Mouse (Mus musculus): Measurements from ENCODE around the gene Tas1r3. TPM values are rescaled to one million over a fixed set of nuclear protein-coding genes. Genes with fewer than 3 reads are reported as not detected.

Gene Tas1r3
- polyA plus RNA-seq, 1 experiment from 2014 or later = 0.41 TPM

- Histone ChIP-seq H3K27me3 (ENCODE audit: insufficient read depth, poor library complexity, severe bottlenecking) (no peaks in the 10 kb centered on the region), H3K4me3 (peak within 1 kb of the TSS; percentile 87), H3K9me3 (no peaks in the 10 kb centered on the region), H3K4me1 (replicated peaks) (peaks cover 28% of the 10 kb centered on the region), H3K36me3 (peaks cover 63% of the 10 kb centered on the region), H3K27ac (peak within 1 kb of the TSS; percentile 91)
- WGBS = under 1% methylated on average over 63 of the region's 63 CpGs
- peak; percentile 97 for DNase-seq (ENCODE audit: low spot score)
Measured at GRCm38 (mm10) chr4:155869317-155870033, 6.3 kb upstream of the Tas1r3 start, which contains the start of the genes Cptp and Ints11. Gene Cptp, minus strand, starts transcription at chr4:155869440. Gene Ints11, plus strand, starts transcription at chr4:155869546.

DNA sequence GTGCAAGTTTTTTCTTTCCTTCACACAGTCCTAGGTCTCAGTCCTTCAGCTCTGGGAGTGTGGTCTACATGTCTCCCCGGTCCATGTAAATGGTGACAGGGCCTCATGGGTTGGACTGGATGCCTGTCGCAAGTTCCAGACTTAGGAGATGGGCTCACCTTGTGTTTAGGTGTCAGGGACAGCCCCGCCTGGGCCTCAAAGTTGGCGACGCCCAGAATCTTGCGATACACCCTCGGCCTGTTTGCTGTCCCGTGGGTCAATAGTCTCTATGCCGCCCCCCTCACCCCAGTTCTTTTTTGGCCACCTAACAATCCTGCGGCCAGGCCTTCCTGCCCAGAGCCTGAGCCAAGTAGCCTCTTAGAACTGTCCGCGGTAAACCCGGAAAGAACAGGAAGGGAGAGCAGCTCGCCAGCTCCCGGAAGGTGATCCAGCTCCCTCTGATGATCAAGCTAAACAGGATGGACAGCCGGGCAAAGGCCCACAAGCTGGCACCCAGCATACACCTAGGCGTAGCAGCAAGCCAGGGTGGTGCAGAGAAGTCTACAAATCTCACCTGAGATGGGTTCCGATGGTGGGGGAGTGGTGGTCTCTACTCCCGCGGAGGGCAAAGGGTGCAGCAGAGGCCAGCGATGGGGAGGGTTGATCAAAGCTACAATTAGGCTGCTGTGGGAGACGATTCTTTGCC is 5.6 kb upstream of the Tas1r3 start:
- 10% methylated on average over 22 of the region's 22 CpGs for WGBS

GRCm38 (mm10) chr4:155861787-155862186 is 1.4 kb downstream of the Tas1r3 start:
- WGBS = 95% methylated on average over 7 of the region's 7 CpGs
- Histone ChIP-seq H3K27ac (no peak overlapping the region), H3K4me3 (no peak overlapping the region), H3K27me3 (ENCODE audit: insufficient read depth, poor library complexity, severe bottlenecking) (no peaks in the 10 kb centered on the region), H3K4me1 (replicated peaks) (no peaks in the 10 kb centered on the region), H3K36me3 (peaks cover 84% of the 10 kb centered on the region), H3K9me3 (no peaks in the 10 kb centered on the region)
- no peak for DNase-seq (ENCODE audit: low spot score)

More for the DNA sequence above, 5.6 kb upstream of the Tas1r3 start:
- Histone ChIP-seq H3K36me3 (peaks cover 58% of the 10 kb centered on the region), H3K4me3 (peak overlapping the region; percentile 87), H3K9me3 (no peaks in the 10 kb centered on the region), H3K27ac (peak overlapping the region; percentile 91), H3K4me1 (replicated peaks) (peaks cover 28% of the 10 kb centered on the region), H3K27me3 (ENCODE audit: insufficient read depth, poor library complexity, severe bottlenecking) (no peaks in the 10 kb centered on the region)
- no peak for DNase-seq (ENCODE audit: low spot score)

DNA sequence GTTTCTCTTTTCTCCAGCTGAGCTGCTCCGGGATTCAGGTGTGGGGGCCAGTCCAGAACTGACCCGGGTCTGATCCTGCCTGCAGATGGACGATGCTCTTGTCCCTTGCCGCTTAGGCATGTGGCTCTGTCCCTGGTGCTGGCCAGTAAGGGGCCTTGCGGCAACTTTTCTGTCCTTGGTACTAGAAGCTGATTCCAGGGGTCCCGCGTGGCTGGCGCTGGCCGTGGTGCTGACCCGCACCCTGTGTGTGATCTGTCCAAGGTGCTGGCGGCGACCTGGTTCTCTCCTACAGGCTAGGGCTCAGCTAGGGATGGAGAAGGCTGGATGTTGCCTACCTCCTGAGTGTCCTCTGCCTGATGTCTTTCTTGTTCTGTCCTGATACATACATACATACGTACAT is 3.8 kb downstream of the Tas1r3 start:
- no peaks in the 10 kb centered on the region for H3K9me3 ChIP-seq
- peak; percentile 82 for DNase-seq (ENCODE audit: low spot score)
- H3K27ac ChIP-seq = no peak overlapping the region
- H3K4me1 ChIP-seq (replicated peaks) = no peaks in the 10 kb centered on the region
- no peak overlapping the region for H3K4me3 ChIP-seq
- peaks cover 84% of the 10 kb centered on the region for H3K36me3 ChIP-seq
- H3K27me3 ChIP-seq (ENCODE audit: insufficient read depth, poor library complexity, severe bottlenecking) = no peaks in the 10 kb centered on the region
- 28% methylated on average over 13 of the region's 13 CpGs for WGBS

- WGBS = 84% methylated on average over 3 of the region's 3 CpGs
Measured at GRCm38 (mm10) chr4:155856881-155857280, 6.3 kb downstream of the Tas1r3 start.

GRCm38 (mm10) chr4:155856071-155856470 is 7.1 kb downstream of the Tas1r3 start:
- 93% methylated on average over 12 of the region's 12 CpGs for WGBS
- Histone ChIP-seq H3K36me3 (peaks cover 91% of the 10 kb centered on the region), H3K4me1 (replicated peaks) (no peaks in the 10 kb centered on the region), H3K27me3 (ENCODE audit: insufficient read depth, poor library complexity, severe bottlenecking) (no peaks in the 10 kb centered on the region), H3K9me3 (no peaks in the 10 kb centered on the region), H3K27ac (no peak overlapping the region), H3K4me3 (no peak overlapping the region)
- DNase-seq (ENCODE audit: low spot score) = no peak

More at GRCm38 (mm10) chr4:155856881-155857280, 6.3 kb downstream of the Tas1r3 start:
- H3K9me3 ChIP-seq = no peaks in the 10 kb centered on the region
- no peak overlapping the region for H3K4me3 ChIP-seq
- H3K36me3 ChIP-seq = peaks cover 96% of the 10 kb centered on the region
- H3K27ac ChIP-seq = no peak overlapping the region
- H3K4me1 ChIP-seq (replicated peaks) = no peaks in the 10 kb centered on the region
- no peak for DNase-seq (ENCODE audit: low spot score)
- H3K27me3 ChIP-seq (ENCODE audit: insufficient read depth, poor library complexity, severe bottlenecking) = no peaks in the 10 kb centered on the region

GRCm38 (mm10) chr4:155854991-155855390 is 8.2 kb downstream of the Tas1r3 start:
- no peak overlapping the region for H3K27ac ChIP-seq
- no peaks in the 10 kb centered on the region for H3K27me3 ChIP-seq (ENCODE audit: insufficient read depth, poor library complexity, severe bottlenecking)
- H3K36me3 ChIP-seq = peaks cover 89% of the 10 kb centered on the region
- no peak for DNase-seq (ENCODE audit: low spot score)
- H3K4me3 ChIP-seq = no peak overlapping the region
- H3K9me3 ChIP-seq = no peaks in the 10 kb centered on the region
- WGBS = 96% methylated on average over 12 of the region's 12 CpGs
- peaks cover 9% of the 10 kb centered on the region for H3K4me1 ChIP-seq (replicated peaks)

- Histone ChIP-seq H3K27ac (no peak overlapping the region), H3K4me1 (replicated peaks) (peaks cover 24% of the 10 kb centered on the region), H3K9me3 (no peaks in the 10 kb centered on the region), H3K36me3 (peaks cover 74% of the 10 kb centered on the region), H3K27me3 (ENCODE audit: insufficient read depth, poor library complexity, severe bottlenecking) (no peaks in the 10 kb centered on the region), H3K4me3 (no peak overlapping the region)
- DNase-seq (ENCODE audit: low spot score) = no peak
- WGBS = 88% methylated on average over 9 of the region's 9 CpGs
Measured at GRCm38 (mm10) chr4:155853421-155853820, 9.7 kb downstream of the Tas1r3 start.

- Histone ChIP-seq H3K27me3 (ENCODE audit: insufficient read depth, poor library complexity, severe bottlenecking) (no peaks in the 10 kb centered on the region), H3K9me3 (no peaks in the 10 kb centered on the region), H3K4me3 (no peak overlapping the region), H3K36me3 (peaks cover 59% of the 10 kb centered on the region), H3K4me1 (replicated peaks) (peaks cover 35% of the 10 kb centered on the region), H3K27ac (no peak overlapping the region)
- 90% methylated on average over 2 of the region's 2 CpGs for WGBS
- no peak for DNase-seq (ENCODE audit: low spot score)
Measured at GRCm38 (mm10) chr4:155851951-155852411, 11.2 kb downstream of the Tas1r3 start.

DNA sequence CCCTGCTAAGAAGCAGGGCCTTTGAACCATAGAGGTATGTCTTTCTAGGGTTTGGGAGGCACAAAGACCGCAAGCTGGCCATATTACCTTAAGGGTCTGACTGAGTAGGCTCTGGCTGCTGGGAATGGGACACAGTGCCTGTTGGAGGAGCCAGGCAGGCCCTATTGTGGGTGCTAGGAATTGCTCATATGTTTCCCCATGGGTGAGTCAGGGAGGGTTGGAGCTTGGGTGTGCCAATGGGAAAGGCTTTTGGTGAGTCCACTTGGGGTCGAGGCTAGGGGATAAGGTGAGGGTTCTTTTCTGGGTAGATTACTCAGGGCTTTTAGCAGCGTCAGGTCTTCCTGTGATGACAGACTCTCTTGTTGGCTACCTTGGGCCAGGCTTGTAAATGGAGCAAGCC is 11.8 kb downstream of the Tas1r3 start:
- no peak for DNase-seq (ENCODE audit: low spot score)
- Histone ChIP-seq H3K4me3 (no peak overlapping the region), H3K36me3 (peaks cover 53% of the 10 kb centered on the region), H3K4me1 (replicated peaks) (peaks cover 41% of the 10 kb centered on the region), H3K27ac (no peak overlapping the region), H3K9me3 (no peaks in the 10 kb centered on the region), H3K27me3 (ENCODE audit: insufficient read depth, poor library complexity, severe bottlenecking) (no peaks in the 10 kb centered on the region)
- 92% methylated on average over 3 of the region's 3 CpGs for WGBS

- Histone ChIP-seq H3K4me3 (no peak overlapping the region), H3K36me3 (peaks cover 39% of the 10 kb centered on the region), H3K9me3 (no peaks in the 10 kb centered on the region), H3K27me3 (ENCODE audit: insufficient read depth, poor library complexity, severe bottlenecking) (no peaks in the 10 kb centered on the region), H3K4me1 (replicated peaks) (peaks cover 43% of the 10 kb centered on the region), H3K27ac (no peak overlapping the region)
- DNase-seq (ENCODE audit: low spot score) = no peak
- WGBS = 95% methylated on average over 3 of the region's 3 CpGs
Measured at GRCm38 (mm10) chr4:155849792-155850451, 13.2 kb downstream of the Tas1r3 start.

DNA sequence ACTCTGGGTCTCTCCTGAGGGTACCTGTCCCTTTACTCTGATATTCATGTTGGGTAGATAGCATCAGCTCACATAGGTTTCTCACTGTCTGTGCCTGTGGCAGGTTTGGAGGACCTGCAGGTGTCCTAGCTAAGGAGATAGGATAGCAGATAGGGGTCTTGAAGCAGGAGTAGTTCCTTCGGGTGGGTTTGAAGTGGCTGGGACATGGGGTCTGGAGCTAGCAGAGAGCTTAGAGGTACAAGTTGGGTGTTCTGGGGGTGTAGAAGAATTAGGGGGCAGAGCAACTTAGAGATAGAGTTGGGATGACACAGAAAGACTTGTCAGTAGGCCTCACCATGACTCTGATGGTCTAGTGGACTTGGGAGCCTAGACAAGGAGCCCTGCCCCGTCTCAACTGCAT is 13.8 kb downstream of the Tas1r3 start:
- WGBS = 84% methylated on average over 2 of the region's 2 CpGs
- Histone ChIP-seq H3K27ac (no peak overlapping the region), H3K27me3 (ENCODE audit: insufficient read depth, poor library complexity, severe bottlenecking) (no peaks in the 10 kb centered on the region), H3K4me3 (0 out of 2 replicates have a peak overlapping the region, but pooled peaks have one; percentile 88), H3K9me3 (no peaks in the 10 kb centered on the region), H3K4me1 (replicated peaks) (peaks cover 43% of the 10 kb centered on the region), H3K36me3 (peaks cover 33% of the 10 kb centered on the region)
- DNase-seq (ENCODE audit: low spot score) = no peak

Data from hindbrain, embryonic 10.5 days (tissue).